Mouse (Mus musculus) gastrocnemius, adult 2 months (tissue): ENCODE measurements around the gene Ddx49. TPM values are rescaled to one million over a fixed set of nuclear protein-coding genes. Genes with fewer than 3 reads are reported as not detected.
A peak's percentile ranks its signal among the peaks of the same experiment; 100 is the strongest.

Experiments used
- DNase-seq: peaks from one replicate; pipeline ENCODE4 v3.0.0; 2022
- H3K27ac ChIP-seq: fragments of 200-600 bp; 2 replicates; pipeline ENCODE4 v1.8.1; 2022; ENCODE audit warnings: mild to moderate bottlenecking
- H3K4me3 ChIP-seq: fragments of 200-600 bp; 2 replicates; pipeline ENCODE4 v1.8.1; 2022; ENCODE audit warnings: mild to moderate bottlenecking, moderate library complexity
- CTCF ChIP-seq: fragments of 200-600 bp; IDR thresholded peaks from 2 replicates; pipeline ENCODE4 v1.8.1; 2022; ENCODE audit warnings: antibody characterized with exemption, mild to moderate bottlenecking, moderate library complexity
- intact Hi-C: fragments of 180-260 bp; cut with DNase I; formaldehyde crosslinking; loops from one replicate; pipeline ENCODE4 v1.15.1; 2025
- total RNA-seq, 2 experiments: library from RNA; stranded (reverse); gene quantifications; 2 replicates each; pipeline ENCODE4 v1.2.3; 2021

Ddx49 gene
- total RNA-seq, 2 experiments from 2014 or later: 29.9 to 30.0 TPM

DNA sequence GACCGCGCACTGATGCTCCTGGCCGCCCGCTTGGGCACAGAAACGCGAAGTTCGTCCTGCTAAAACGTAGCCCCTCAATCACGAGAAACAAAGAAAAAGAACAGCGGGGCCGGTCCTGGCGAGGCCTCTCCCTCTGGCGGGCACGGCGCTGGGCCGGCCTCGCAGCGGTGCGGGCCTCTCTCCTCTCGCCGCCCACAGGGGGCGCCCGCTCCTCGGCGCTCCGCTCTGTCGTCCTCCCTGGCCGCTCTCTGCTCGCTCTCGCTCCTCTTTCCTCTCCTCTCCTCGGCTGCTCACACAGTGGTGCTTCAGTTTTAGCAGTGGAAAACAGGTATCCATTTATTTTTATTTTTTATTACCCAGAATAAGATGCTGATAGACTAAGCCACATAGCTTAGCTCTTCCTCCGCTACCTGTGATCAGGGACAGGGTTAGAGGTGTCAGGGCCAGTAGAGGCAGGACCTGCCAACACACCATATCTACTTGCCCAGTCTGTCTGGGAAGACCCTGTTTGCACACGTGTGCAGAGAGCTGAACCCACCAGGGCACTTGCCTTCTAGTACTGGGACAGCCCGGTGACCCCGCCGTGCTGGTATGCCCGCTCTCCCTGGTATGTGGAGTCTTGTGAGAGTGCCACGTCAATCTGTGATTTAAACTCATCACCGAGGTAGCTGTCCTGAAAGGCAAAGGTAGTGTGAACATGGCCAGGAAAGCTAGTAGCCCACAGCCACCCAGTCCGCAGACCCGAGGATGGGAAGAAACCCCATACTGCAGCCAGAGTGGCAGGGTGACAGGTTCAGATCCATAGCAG lies 30.0 kb upstream of the Ddx49 start:
- peak; percentile 85 for DNase-seq
- no peak overlapping the region; the same call in 1 of the 2 replicates for H3K4me3 ChIP-seq
- no peak overlapping the region for H3K27ac ChIP-seq
- peak; percentile 97 for TF ChIP-seq CTCF
- intact Hi-C loops: no loop called here

- DNase-seq: no peak
- intact Hi-C loops: no loop called here
- Histone ChIP-seq H3K27ac (no peak overlapping the region), H3K4me3 (no peak overlapping the region)
- TF ChIP-seq CTCF: no peak
Measured at GRCm38 (mm10) chr8:70331526-70331925, 29.2 kb upstream of the Ddx49 start.

- TF ChIP-seq CTCF: peak; percentile 14; the same call in 1 of the 2 replicates
- intact Hi-C loops: no loop called here
- H3K27ac ChIP-seq: no peak overlapping the region
- peak; percentile 51 for DNase-seq
- no peak overlapping the region for H3K4me3 ChIP-seq
Measured at GRCm38 (mm10) chr8:70330741-70331364, 28.6 kb upstream of the Ddx49 start.

- DNase-seq: no peak
- TF ChIP-seq CTCF: no peak
- H3K4me3 ChIP-seq: no peak overlapping the region
- intact Hi-C loops: no loop called here
- H3K27ac ChIP-seq: no peak overlapping the region
Measured at GRCm38 (mm10) chr8:70329835-70330740, 27.8 kb upstream of the Ddx49 start.

DNA sequence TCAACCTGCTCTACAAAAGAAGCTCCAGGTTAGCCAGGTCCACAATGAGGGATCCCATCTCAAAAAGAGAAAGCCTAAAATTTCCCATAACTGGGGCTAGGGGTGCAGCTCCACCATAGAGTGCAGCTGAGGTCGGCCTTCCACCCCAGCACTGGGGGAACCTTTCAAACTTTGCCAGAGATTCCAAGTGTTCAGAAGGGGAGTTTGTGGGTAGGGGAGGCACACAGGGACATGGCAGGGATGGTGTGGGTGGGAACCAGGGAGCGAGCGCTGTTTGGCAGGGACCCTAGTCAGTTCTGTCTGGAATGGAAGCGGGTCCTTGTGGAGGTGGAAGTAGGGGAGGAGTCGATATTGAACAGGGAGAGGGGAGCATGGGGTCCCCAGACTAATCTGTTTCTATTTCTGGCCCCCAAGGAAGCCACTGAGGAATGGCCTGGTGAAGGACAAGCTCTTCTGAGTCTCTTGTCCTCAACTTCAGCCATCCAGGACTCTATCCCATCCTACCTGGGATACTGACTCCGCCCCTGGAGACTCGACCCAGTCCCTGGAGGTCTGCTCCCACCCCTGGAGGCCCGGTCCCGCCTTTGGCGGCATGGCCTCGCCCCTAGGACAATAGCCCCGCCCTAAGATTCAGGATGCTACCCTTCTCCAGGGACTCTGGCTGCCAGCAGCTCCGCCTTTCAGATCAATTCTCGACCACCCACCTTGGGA lies 27.0 kb upstream of the Ddx49 start, which contains the start of gene Gdf1:
Gdf1 (plus strand) TSS at position 694 of the 711 bp plus-strand sequence.
- TF ChIP-seq CTCF: no peak
- intact Hi-C loops: no loop called here
- Histone ChIP-seq H3K27ac (no peak within 1 kb of the TSS), H3K4me3 (no peak within 1 kb of the TSS)
- peak; percentile 46 for DNase-seq

- H3K4me3 ChIP-seq: no peak overlapping the region
- H3K27ac ChIP-seq: no peak overlapping the region
- no peak for DNase-seq
- no peak for TF ChIP-seq CTCF
- intact Hi-C loops: no loop called here
Measured at GRCm38 (mm10) chr8:70327512-70327911, 25.2 kb upstream of the Ddx49 start.

DNA sequence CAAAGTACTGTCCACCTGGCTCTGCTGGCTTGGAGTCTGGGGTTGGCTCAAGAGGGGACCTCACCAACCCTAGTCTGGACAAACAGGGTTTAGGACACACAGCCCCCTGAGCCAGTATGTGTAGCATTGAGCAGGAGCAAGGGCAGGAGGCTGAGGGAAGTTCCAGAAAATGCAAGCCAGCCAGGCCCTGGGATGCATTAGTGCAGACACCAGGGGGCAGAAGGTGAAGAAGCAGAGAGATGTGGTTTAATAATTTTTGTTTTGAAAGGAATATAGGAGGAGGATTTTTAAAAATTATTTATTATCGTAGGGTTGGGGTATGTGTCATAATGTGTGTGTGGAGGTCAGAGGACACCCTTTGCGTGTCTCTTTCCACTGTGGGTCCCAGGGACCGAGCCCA lies 21.4 kb upstream of the Ddx49 start:
- intact Hi-C loops: no loop called here
- peak; percentile 12; the same call in 1 of the 2 replicates for TF ChIP-seq CTCF
- no peak overlapping the region for H3K27ac ChIP-seq
- H3K4me3 ChIP-seq: no peak overlapping the region
- no peak for DNase-seq

DNA sequence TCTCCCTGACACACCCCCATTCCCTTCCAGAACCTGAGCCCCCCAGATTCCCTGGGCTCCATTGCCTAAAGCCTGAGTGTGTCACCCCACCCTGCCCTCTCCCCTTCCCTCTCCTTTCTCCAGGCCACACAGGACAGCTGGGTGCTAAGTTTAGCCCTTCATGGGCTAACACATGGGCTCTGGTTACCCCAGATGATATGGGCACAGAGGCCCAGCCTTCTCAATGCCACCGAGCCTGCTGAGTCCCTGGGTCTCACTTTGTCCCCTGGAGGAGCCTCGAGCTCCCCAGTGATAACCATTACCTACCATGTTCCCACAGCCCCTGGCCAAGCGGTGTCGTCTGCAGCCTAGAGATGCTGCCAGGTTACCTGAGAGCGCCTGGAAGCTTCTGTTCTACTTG lies 15.6 kb upstream of the Ddx49 start:
- DNase-seq: peak; percentile 84
- intact Hi-C loops: no loop called here

DNA sequence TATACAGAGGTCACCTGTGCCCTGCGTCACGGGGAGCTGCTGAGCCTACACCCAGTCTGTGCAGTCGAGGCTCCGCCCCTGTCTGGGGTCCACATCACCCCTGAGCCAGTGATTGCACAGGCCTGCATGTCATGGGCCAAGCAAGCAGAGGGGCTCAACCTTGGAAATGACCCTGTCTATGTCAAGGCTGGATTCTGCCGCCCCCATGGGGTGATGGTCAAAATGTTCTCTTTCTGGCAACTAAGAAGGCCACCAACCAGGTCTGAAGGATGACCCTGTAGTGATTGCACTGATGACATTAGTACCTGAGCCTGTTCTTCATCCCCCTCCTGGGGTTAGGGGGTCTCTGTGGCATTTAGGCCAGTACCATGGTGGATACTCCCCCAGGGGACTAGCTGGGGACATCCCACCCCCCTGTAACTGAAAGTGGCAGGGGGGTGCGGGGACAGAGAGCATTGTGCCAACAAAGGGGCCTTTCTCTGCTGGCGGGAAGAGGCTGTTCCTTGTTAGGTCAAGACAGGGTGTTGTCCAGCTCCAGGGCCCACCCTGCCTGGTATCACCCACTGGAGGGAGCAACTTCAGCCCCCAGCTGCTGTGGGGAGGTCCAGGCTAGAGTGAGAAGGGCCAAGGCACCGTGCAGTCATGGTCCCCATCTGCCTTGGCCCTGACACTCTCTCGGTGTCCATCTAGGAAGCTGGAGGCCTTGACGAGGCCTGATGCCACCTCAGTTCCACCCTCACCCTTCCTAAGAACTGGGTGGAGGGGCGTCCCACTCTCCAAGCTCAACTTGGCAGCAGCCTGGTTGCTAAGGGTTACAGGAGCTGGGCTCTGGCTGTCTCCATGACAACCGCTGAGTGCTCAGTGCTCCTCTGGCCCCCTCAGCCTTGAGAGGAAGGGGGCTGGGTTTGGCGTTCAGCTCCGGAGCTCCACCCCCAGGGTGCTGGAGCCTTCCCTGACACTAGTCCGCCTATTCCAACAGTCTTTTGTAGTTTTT lies 14.5 kb upstream of the Ddx49 start:
- H3K27ac ChIP-seq: peak overlapping the region; percentile 95
- no peak for TF ChIP-seq CTCF
- intact Hi-C loops: no loop called here
- peak; percentile 78 for DNase-seq
- peak overlapping the region; percentile 82 for H3K4me3 ChIP-seq

More for the DNA sequence above, 15.6 kb upstream of the Ddx49 start:
- peak overlapping the region; percentile 82 for H3K4me3 ChIP-seq
- peak overlapping the region; percentile 95 for H3K27ac ChIP-seq
- no peak for TF ChIP-seq CTCF

GRCm38 (mm10) chr8:70315624-70316510 lies 13.6 kb upstream of the Ddx49 start, which contains the start of gene Cers1:
Cers1 (plus strand) TSS chr8:70315775.
- peak within 1 kb of the TSS; percentile 82 for H3K4me3 ChIP-seq
- TF ChIP-seq CTCF: no peak; the same call in 1 of the 2 replicates
- H3K27ac ChIP-seq: peak within 1 kb of the TSS; percentile 95
- intact Hi-C loops: no loop called here
- DNase-seq: peak; percentile 87
